Mouse (Mus musculus) lung, embryonic 14.5 days (tissue): ENCODE data around the gene Gm20388. TPM values are rescaled to one million over a fixed set of nuclear protein-coding genes. Genes with fewer than 3 reads are reported as not detected.

Experiments
- ATAC-seq: fragments of 200-750 bp; cut with Nextera tagmentation; 2 replicates; pipeline ENCODE4 v1.8.0; 2017; ENCODE audit warnings: mild to moderate bottlenecking, moderate TSS enrichment, moderate library complexity; ENCODE audit not compliant: insufficient read depth
- DNase-seq: peaks from one replicate; pipeline ENCODE4 v3.0.0-alpha.2; 2015
- H3K27ac ChIP-seq: fragments of 300-500 bp; sonication (generic); 2 replicates; pipeline ENCODE4 v1.5.1; 2014; ENCODE audit warnings: low read depth, mild to moderate bottlenecking, moderate library complexity
- H3K27me3 ChIP-seq: fragments of 300-500 bp; sonication (generic); 2 replicates; pipeline ENCODE4 v1.6.1; 2014; ENCODE audit warnings: low read length, control low read depth; ENCODE audit not compliant: insufficient read depth
- H3K36me3 ChIP-seq: fragments of 300-500 bp; sonication (generic); 2 replicates; pipeline ENCODE4 v1.6.1; 2014; ENCODE audit warnings: control low read depth; ENCODE audit not compliant: insufficient read depth
- H3K4me1 ChIP-seq: fragments of 300-500 bp; sonication (generic); 2 replicates; pipeline ENCODE4 v1.6.1; 2014; ENCODE audit warnings: antibody characterized with exemption, control low read depth; ENCODE audit not compliant: insufficient read depth
- H3K4me2 ChIP-seq: fragments of 300-500 bp; sonication (generic); 2 replicates; pipeline ENCODE4 v1.6.1; 2014; ENCODE audit warnings: mild to moderate bottlenecking
- H3K4me3 ChIP-seq: fragments of 300-500 bp; sonication (generic); 2 replicates; pipeline ENCODE4 v1.5.1; 2014; ENCODE audit warnings: low read depth, low read length
- H3K9ac ChIP-seq: fragments of 300-500 bp; sonication (generic); 2 replicates; pipeline ENCODE4 v1.6.1; 2014
- H3K9me3 ChIP-seq: fragments of 300-500 bp; sonication (generic); 2 replicates; pipeline ENCODE4 v1.6.1; 2016; ENCODE audit warnings: low read depth, low read length, control low read depth
- CTCF ChIP-seq: IDR thresholded peaks from 2 replicates; pipeline ENCODE4 v1.5.1; 2016; ENCODE audit warnings: antibody characterized with exemption, low read depth
- WGBS: fragments of 180-500 bp; shearing (Covaris S2); extraction: QIAGEN DNeasy Blood & Tissue Kit; methylation state at CpG from one replicate; pipeline ENCODE4 v1.1.7; 2014; 5-methylcytosine and 5-hydroxymethylcytosine counted together
- polyA plus RNA-seq: library from polyadenylated mRNA; unstranded; fragments of >200 nt; fragmentation: Nextera tagmentation; extraction: Ambion mirVana; gene quantifications from 2 replicates; pipeline ENCODE4 v1.2.1, GENCODE M21; 2014

Gene Gm20388
- polyA plus RNA-seq, 1 experiment from 2014 or later = not detected

DNA sequence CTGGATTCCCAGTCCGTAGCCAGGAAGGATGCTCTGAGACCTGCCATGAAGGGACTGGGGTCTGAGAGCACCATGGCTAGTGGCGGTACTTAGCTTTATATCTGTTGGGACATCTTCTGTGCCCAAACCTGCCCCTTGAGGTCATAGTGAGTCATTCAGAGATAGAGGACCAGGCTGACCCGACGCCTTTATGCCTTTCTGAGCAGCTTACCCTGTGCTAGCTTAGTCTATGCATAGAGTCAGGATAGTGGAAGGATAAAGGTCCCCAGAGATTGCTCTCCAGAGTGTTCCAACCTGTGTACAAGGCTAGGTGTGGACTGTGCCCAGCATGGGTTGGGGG, 582.2 kb downstream of the Gm20388 start:
- ATAC-seq (no peak), DNase-seq (no peak)
- Histone ChIP-seq H3K36me3 (no peaks in the 10 kb centered on the region), H3K4me3 (no peak overlapping the region), H3K9ac (no peak overlapping the region), H3K27ac (no peak overlapping the region), H3K9me3 (no peaks in the 10 kb centered on the region), H3K4me1 (peaks cover 75% of the 10 kb centered on the region), H3K27me3 (no peaks in the 10 kb centered on the region), H3K4me2 (peak overlapping the region; percentile 99; the same call in 1 of the 2 replicates)
- WGBS = 52% methylated on average over 4 of the region's 4 CpGs
- TF ChIP-seq CTCF = no peak

DNA sequence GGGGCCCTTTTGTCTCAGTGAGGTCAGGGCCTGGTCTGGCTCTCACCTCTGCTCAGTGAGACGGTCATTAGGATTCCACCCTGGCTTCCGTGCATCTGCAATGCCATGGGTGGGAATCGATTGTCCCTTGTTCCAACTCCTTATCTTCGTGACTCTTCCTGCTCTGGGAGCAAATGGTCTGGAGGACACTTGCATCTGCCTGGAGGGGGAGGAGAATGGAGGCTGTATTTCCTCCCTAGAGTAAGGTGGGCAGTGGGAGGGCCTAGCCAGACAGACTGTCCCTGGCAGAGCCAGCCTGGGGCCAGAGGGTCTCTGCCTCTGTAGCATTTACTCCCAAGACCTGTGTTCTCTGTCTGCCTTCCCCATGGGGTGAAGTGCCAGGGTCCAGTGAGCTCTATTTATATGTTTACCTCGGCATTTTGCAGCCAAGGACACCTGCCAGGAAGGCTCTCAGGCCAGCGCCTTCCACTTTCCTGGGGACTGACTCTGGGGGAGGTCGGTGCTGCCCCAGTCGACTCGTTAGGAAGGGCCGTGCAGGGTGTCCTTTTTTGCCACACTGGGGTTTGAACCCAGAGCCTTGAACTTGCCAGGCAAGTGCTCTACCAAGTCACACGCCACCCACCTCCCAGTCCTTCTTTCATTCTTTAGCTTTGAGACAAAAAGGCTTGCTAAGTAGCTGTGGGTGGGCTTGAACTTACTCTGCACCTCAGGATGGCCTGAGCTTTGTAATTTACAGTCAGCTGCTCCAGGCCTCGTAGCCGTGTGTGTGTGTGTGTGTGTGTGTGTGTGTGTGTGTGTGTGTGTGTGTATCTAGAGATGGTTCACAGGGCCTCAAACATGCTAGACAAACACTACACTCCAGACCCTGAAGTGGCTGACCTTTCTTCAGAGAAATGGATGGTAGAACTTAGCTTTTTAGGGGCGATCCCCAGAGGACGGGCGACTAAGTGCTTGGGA, 583.1 kb downstream of the Gm20388 start:
- peaks cover 85% of the 10 kb centered on the region for H3K4me1 ChIP-seq
- DNase-seq (no peak), ATAC-seq (no peak)
- H3K4me3 ChIP-seq = no peak overlapping the region
- no peak for TF ChIP-seq CTCF
- H3K27me3 ChIP-seq = no peaks in the 10 kb centered on the region
- no peaks in the 10 kb centered on the region for H3K9me3 ChIP-seq
- no peaks in the 10 kb centered on the region for H3K36me3 ChIP-seq
- 47% methylated on average over 16 of the region's 16 CpGs for WGBS
- H3K4me2 ChIP-seq = peak overlapping the region; percentile 99; the same call in 1 of the 2 replicates
- peak overlapping the region; percentile 84 for H3K27ac ChIP-seq
- H3K9ac ChIP-seq = no peak overlapping the region; the same call in 1 of the 2 replicates

DNA sequence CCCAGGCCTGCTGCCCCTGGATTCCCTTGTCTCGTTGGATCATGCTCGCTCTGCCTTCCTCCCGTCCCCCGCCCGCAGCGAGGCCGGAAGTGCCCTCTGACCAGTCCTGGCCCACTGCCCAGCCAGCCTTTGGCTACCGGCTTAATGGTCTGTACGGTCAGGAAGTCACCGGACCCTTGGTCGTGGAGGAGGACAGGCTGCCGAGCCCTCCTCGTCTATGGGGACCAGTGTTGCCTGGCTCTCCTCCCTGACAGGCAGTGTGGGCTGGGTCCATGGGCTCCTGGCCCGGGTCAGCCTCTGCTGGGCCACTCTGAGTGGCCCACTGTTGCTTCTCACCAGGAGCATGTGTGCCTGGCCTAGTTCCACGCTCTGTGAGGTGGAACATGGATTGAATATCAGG, 584.3 kb downstream of the Gm20388 start:
- ATAC-seq (peak; percentile 28), DNase-seq (peak; percentile 91)
- Histone ChIP-seq H3K36me3 (no peaks in the 10 kb centered on the region), H3K27me3 (no peaks in the 10 kb centered on the region), H3K4me3 (no peak overlapping the region), H3K27ac (peak overlapping the region; percentile 84), H3K9me3 (no peaks in the 10 kb centered on the region), H3K9ac (peak overlapping the region; percentile 9), H3K4me1 (peaks cover 87% of the 10 kb centered on the region), H3K4me2 (peak overlapping the region; percentile 32)
- TF ChIP-seq CTCF = no peak
- 10% methylated on average over 15 of the region's 15 CpGs for WGBS

DNA sequence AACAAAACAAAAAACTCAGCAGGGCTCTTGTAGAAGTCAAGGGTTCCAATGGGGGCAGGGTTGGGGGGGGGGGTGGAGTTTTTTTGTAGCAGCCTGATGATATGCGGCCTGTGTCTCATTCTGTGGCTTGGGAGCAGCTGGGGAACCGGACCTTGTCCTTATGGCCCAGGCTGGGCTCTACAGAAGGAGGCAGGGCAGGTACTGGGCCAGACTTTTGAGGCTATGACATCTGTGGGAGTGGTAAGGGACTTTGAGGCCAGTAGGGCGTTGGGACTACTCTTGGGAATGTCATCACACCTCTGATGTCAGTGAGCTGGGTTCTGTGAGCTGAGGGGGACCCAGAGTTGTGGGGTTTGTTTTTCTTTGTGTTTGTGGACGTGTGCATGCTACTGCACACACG, 584.8 kb downstream of the Gm20388 start:
- no peak overlapping the region for H3K4me3 ChIP-seq
- H3K9me3 ChIP-seq = no peaks in the 10 kb centered on the region
- no peak for TF ChIP-seq CTCF
- 0 out of 2 replicates have a peak, but pooled peaks cover 3% of the 10 kb centered on the region for H3K36me3 ChIP-seq
- H3K4me1 ChIP-seq = peaks cover 82% of the 10 kb centered on the region
- WGBS = 51% methylated on average over 5 of the region's 5 CpGs
- H3K27ac ChIP-seq = peak overlapping the region; percentile 84
- no peak overlapping the region for H3K9ac ChIP-seq
- no peak for ATAC-seq
- peak overlapping the region; percentile 32 for H3K4me2 ChIP-seq
- DNase-seq = no peak
- H3K27me3 ChIP-seq = no peaks in the 10 kb centered on the region

DNA sequence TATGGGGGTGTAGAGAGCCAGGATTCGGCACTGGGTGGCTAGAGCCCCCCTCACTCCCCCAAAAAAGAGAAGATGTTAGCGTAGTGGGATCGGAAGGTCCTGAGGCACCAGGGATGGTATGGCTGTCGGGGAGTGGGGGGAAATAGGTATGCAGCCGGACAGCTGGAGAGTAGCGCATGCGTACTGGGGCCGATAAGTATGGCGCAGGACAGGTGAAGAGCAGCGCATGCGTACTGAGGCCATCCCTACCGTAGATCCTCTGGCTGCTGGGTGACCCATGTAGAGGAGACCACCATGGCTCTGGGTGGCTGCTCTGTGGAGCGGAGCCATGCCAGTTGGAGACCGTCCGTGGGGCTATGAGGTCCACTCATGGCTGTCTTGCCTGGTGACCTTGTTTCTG, 585.8 kb downstream of the Gm20388 start:
- Histone ChIP-seq H3K9ac (no peak overlapping the region), H3K4me3 (no peak overlapping the region), H3K4me2 (no peak overlapping the region), H3K4me1 (peaks cover 72% of the 10 kb centered on the region), H3K27ac (no peak overlapping the region), H3K27me3 (no peaks in the 10 kb centered on the region), H3K9me3 (no peaks in the 10 kb centered on the region), H3K36me3 (0 out of 2 replicates have a peak, but pooled peaks cover 3% of the 10 kb centered on the region)
- WGBS = 96% methylated on average over 15 of the region's 15 CpGs
- DNase-seq (no peak), ATAC-seq (no peak)
- no peak for TF ChIP-seq CTCF

DNA sequence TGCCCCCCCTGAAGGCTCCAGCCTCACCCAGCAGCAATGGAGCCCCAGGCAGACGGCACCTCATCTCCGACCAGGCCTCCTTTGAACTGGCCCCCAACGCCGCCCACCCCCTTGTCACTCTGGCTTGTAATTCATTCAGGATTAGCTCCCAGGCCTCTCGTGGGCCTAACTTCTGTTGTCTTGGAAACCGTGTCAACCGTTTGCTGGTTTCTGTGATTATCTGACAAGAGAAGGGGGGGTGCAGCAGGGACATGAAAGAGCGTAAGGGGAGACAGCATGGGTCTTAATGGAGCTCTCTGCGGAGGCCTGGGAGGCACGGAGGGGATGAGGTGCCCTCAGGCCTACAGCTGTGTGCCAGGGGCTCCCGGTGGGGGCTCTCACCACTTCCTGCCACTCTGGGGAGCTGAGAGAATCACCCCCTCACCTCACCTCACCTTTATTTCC, 586.9 kb downstream of the Gm20388 start:
- Histone ChIP-seq H3K4me1 (peaks cover 62% of the 10 kb centered on the region), H3K36me3 (0 out of 2 replicates have a peak, but pooled peaks cover 3% of the 10 kb centered on the region), H3K9ac (peak overlapping the region; percentile 29; the same call in 1 of the 2 replicates), H3K9me3 (no peaks in the 10 kb centered on the region), H3K27ac (peak overlapping the region; percentile 63), H3K27me3 (no peaks in the 10 kb centered on the region), H3K4me3 (no peak overlapping the region), H3K4me2 (peak overlapping the region; percentile 43; the same call in 1 of the 2 replicates)
- DNase-seq (no peak), ATAC-seq (no peak)
- WGBS = 29% methylated on average over 11 of the region's 11 CpGs
- no peak for TF ChIP-seq CTCF

DNA sequence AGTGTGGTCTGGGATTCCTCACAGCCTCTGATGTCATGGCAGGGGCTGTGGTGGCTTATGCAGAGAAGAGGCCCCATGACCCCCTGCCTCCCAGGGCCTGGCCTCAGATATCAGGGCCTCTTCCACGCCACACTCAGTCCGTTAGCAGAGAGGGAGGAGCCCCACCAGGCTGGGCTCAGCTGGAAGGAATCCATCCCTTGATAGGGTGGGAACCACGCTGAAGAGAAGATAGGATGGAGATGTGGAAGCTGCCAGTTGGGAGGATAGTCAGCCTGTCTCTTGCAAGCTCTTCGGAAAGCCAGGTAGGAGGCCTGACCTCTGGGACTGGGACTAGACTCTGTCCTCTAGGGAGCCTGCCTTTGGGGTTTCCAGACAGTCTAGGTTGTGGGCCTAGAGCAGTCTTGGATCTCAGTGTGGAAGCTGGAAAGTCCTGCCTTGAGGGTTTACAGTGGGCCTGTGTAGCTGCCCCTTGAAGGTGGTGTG, 587.7 kb downstream of the Gm20388 start:
- H3K9ac ChIP-seq = no peak overlapping the region; the same call in 1 of the 2 replicates
- ATAC-seq = peak; percentile 30
- no peaks in the 10 kb centered on the region for H3K9me3 ChIP-seq

More for the DNA sequence above, 587.7 kb downstream of the Gm20388 start:
- peaks cover 53% of the 10 kb centered on the region for H3K4me1 ChIP-seq
- H3K4me2 ChIP-seq = peak overlapping the region; percentile 43
- no peak for TF ChIP-seq CTCF
- WGBS = 18% methylated on average over 4 of the region's 4 CpGs
- 0 out of 2 replicates have a peak, but pooled peaks cover 3% of the 10 kb centered on the region for H3K36me3 ChIP-seq
- peak; percentile 63 for DNase-seq
- peak overlapping the region; percentile 2; the same call in 1 of the 2 replicates for H3K4me3 ChIP-seq
- peak overlapping the region; percentile 63; the same call in 1 of the 2 replicates for H3K27ac ChIP-seq
- H3K27me3 ChIP-seq = no peaks in the 10 kb centered on the region
